Mouse (Mus musculus): ENCODE data around the gene Rbbp8nl.

GRCm38 (mm10) chr2:180288966-180289365, 713 bp downstream of the Rbbp8nl start:
- TF ChIP-seq CTCF (IDR thresholded peaks at IDR 0.05; ENCODE audit: borderline replicate concordance, extremely low read depth, insufficient read depth, insufficient read length) (no peak), POLR2A (IDR thresholded peaks at IDR 0.05; ENCODE audit: borderline replicate concordance, extremely low read depth, insufficient read depth, insufficient read length, poor library complexity, severe bottlenecking) (no peak)
